Mouse (Mus musculus) kidney, adult 2 months (tissue): ENCODE measurements around the gene Bcat1.

Experiments used
- CTCF ChIP-seq: fragments of 200-500 bp; conservative IDR thresholded peaks from 2 replicates; pipeline ENCODE4 v1.5.1; 2011; ENCODE audit warnings: low read depth, mild to moderate bottlenecking, control low read depth, low read length, moderate library complexity, mixed read lengths; ENCODE audit not compliant: insufficient read depth, insufficient read length
- POLR2A ChIP-seq: fragments of 200-500 bp; IDR thresholded peaks from one replicate; pipeline ENCODE4 v1.6.1; 2011; ENCODE audit warnings: low read depth, low read length, control low read depth

DNA sequence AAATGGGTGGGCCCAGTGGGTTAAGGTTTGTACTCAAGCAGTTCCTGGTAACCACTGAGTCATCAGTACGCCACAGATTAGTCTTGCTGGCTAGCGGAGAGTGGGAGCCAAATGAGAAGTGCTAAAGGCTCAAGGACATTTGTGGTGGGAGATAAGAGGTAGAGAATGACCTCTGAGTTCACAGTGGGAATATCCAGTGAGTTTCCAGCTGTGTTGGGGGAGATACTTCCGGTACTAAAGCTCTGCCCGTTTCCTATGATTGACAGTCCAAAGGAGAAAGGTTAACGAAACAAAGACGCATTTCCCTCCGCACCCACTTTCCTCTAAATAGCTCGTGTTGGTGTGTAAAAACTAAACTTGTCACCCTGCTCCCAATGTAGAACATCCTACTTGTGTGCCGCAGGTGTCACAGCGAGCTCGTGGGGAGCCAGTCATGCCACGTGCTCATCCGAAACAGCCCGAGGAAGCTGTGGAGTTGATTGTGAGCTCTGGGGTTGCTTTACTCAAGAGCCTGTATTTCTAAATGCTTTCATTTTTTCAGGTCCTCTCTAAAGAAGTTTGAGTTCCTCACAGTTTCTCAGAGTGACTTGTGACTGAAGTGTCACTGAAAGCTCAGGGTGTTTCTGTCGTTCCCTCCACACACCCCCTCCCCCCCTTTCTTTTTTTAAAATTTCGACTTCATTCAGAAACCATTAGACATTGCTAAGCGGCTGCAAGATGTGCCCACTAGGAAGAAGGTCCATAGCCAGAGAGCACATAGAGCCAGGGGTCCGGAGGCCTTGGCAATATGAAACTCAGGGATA, 45.0 kb upstream of the Bcat1 start:
- no peak for TF ChIP-seq CTCF
- TF ChIP-seq POLR2A, result no peak
